Mouse (Mus musculus) 3134 (cell line): Measurements from ENCODE around the gene Creb3l4.
A peak's percentile ranks its signal among the peaks of the same experiment; 100 is the strongest.
"Not testable (repeated sequence)": the region's sequence is repeated elsewhere in the genome, so short reads cannot be mapped to it uniquely, and the experiment has no call there.

Experiments used
- DNase-seq: peaks from one replicate; pipeline ENCODE4 v3.0.0-alpha.2; 2011; ENCODE audit warnings: low spot score; ENCODE audit not compliant: insufficient read length; ENCODE audit errors: extremely low read depth

The Creb3l4 gene

GRCm38 (mm10) chr3:90265034-90265931, 22.0 kb upstream of the Creb3l4 start, which contains the start of gene Dennd4b:
Gene Dennd4b (plus strand): TSS chr3:90265185.
- peak; percentile 91 for DNase-seq

GRCm38 (mm10) chr3:90264687-90265033, 21.3 kb upstream of the Creb3l4 start:
- no peak for DNase-seq

GRCm38 (mm10) chr3:90263121-90263771, 19.9 kb upstream of the Creb3l4 start:
- DNase-seq = no peak

GRCm38 (mm10) chr3:90258521-90258920, 15.2 kb upstream of the Creb3l4 start:
- DNase-seq = no peak

- DNase-seq = no peak
Observed at GRCm38 (mm10) chr3:90256731-90257530, 13.6 kb upstream of the Creb3l4 start.

- DNase-seq = no peak
Observed at GRCm38 (mm10) chr3:90255784-90256353, 12.6 kb upstream of the Creb3l4 start.

- DNase-seq = no peak
Observed at GRCm38 (mm10) chr3:90255194-90255565, 11.9 kb upstream of the Creb3l4 start.

- no peak for DNase-seq
Observed at GRCm38 (mm10) chr3:90254419-90255193, 11.3 kb upstream of the Creb3l4 start.

GRCm38 (mm10) chr3:90253653-90254418, 10.5 kb upstream of the Creb3l4 start, which contains the start of gene Crtc2:
Gene Crtc2 (plus strand): TSS chr3:90254163.
- peak; percentile 97 for DNase-seq

GRCm38 (mm10) chr3:90253174-90253573, 9.9 kb upstream of the Creb3l4 start:
- DNase-seq = not testable (repeated sequence)

- not testable (repeated sequence) for DNase-seq
Observed at GRCm38 (mm10) chr3:90252659-90253058, 9.3 kb upstream of the Creb3l4 start.

- DNase-seq = not testable (repeated sequence)
Observed at GRCm38 (mm10) chr3:90251731-90252226, 8.5 kb upstream of the Creb3l4 start.

GRCm38 (mm10) chr3:90250791-90251190, 7.5 kb upstream of the Creb3l4 start:
- DNase-seq = no peak

GRCm38 (mm10) chr3:90248746-90249100, 5.4 kb upstream of the Creb3l4 start:
- peak; percentile 65 for DNase-seq

GRCm38 (mm10) chr3:90247960-90248745, 4.8 kb upstream of the Creb3l4 start, which contains the start of gene Slc39a1:
Gene Slc39a1 (plus strand): TSS chr3:90248172.
- DNase-seq = peak; percentile 87

- no peak for DNase-seq
Observed at GRCm38 (mm10) chr3:90247630-90247959, 4.3 kb upstream of the Creb3l4 start.

GRCm38 (mm10) chr3:90245406-90245805, 2.1 kb upstream of the Creb3l4 start:
- no peak for DNase-seq

GRCm38 (mm10) chr3:90241669-90242358, 1.5 kb downstream of the Creb3l4 start:
- DNase-seq = no peak
